Mouse (Mus musculus): Measurements from ENCODE around the gene Tbx2. TPM values are rescaled to one million over a fixed set of nuclear protein-coding genes. Genes with fewer than 3 reads are reported as not detected.

Gene Tbx2
- polyA plus RNA-seq, 1 experiment = 3.5 TPM

GRCm38 (mm10) chr11:85887273-85887672 lies 54.9 kb downstream of the Tbx2 start:
- Histone ChIP-seq H3K4me3 (ENCODE audit: control insufficient read depth, insufficient read depth, low read length) (no peak overlapping the region), H3K4me1 (replicated peaks; ENCODE audit: control insufficient read depth, insufficient read depth, low read length) (no peaks in the 10 kb centered on the region), H3K36me3 (ENCODE audit: control insufficient read depth, insufficient read depth, low read length) (no peaks in the 10 kb centered on the region), H3K27ac (ENCODE audit: control insufficient read depth, insufficient read depth, low read length) (no peak overlapping the region), H3K27me3 (ENCODE audit: control insufficient read depth, insufficient read depth, low read length) (peaks cover 44% of the 10 kb centered on the region)
- TF ChIP-seq POLR2A (IDR thresholded peaks at IDR 0.05; ENCODE audit: control insufficient read depth, extremely low read depth, insufficient read depth, low read length, poor library complexity) (no peak), CTCF (IDR thresholded peaks at IDR 0.05; ENCODE audit: borderline replicate concordance, control insufficient read depth, extremely low read depth, insufficient read depth, low read length, poor library complexity) (no peak)
- DNase-seq = no peak
- WGBS = 47% methylated on average over 6 of the region's 6 CpGs

- peaks cover 49% of the 10 kb centered on the region for H3K27me3 ChIP-seq (ENCODE audit: control insufficient read depth, insufficient read depth, low read length)
- no peaks in the 10 kb centered on the region for H3K36me3 ChIP-seq (ENCODE audit: control insufficient read depth, insufficient read depth, low read length)
- no peak overlapping the region for H3K4me3 ChIP-seq (ENCODE audit: control insufficient read depth, insufficient read depth, low read length)
Observed at GRCm38 (mm10) chr11:85887801-85888450, 55.6 kb downstream of the Tbx2 start.

GRCm38 (mm10) chr11:85888451-85888961 lies 56.2 kb downstream of the Tbx2 start:
- Histone ChIP-seq H3K36me3 (ENCODE audit: control insufficient read depth, insufficient read depth, low read length) (no peaks in the 10 kb centered on the region), H3K4me1 (replicated peaks; ENCODE audit: control insufficient read depth, insufficient read depth, low read length) (no peaks in the 10 kb centered on the region), H3K27ac (ENCODE audit: control insufficient read depth, insufficient read depth, low read length) (no peak overlapping the region), H3K27me3 (ENCODE audit: control insufficient read depth, insufficient read depth, low read length) (peaks cover 51% of the 10 kb centered on the region), H3K4me3 (ENCODE audit: control insufficient read depth, insufficient read depth, low read length) (no peak overlapping the region)
- 14% methylated on average over 26 of the region's 26 CpGs for WGBS
- TF ChIP-seq CTCF (IDR thresholded peaks at IDR 0.05; ENCODE audit: borderline replicate concordance, control insufficient read depth, extremely low read depth, insufficient read depth, low read length, poor library complexity) = no peak
- TF ChIP-seq POLR2A (IDR thresholded peaks at IDR 0.05; ENCODE audit: control insufficient read depth, extremely low read depth, insufficient read depth, low read length, poor library complexity) = no peak
- no peak for DNase-seq

More at GRCm38 (mm10) chr11:85887801-85888450, 55.6 kb downstream of the Tbx2 start:
- no peak overlapping the region for H3K27ac ChIP-seq (ENCODE audit: control insufficient read depth, insufficient read depth, low read length)
- TF ChIP-seq POLR2A (IDR thresholded peaks at IDR 0.05; ENCODE audit: control insufficient read depth, extremely low read depth, insufficient read depth, low read length, poor library complexity) (no peak), CTCF (IDR thresholded peaks at IDR 0.05; ENCODE audit: borderline replicate concordance, control insufficient read depth, extremely low read depth, insufficient read depth, low read length, poor library complexity) (no peak)
- 11% methylated on average over 17 of the region's 17 CpGs for WGBS
- DNase-seq = no peak
- H3K4me1 ChIP-seq (replicated peaks; ENCODE audit: control insufficient read depth, insufficient read depth, low read length) = no peaks in the 10 kb centered on the region

GRCm38 (mm10) chr11:85889056-85889729 lies 56.8 kb downstream of the Tbx2 start:
- Histone ChIP-seq H3K27me3 (ENCODE audit: control insufficient read depth, insufficient read depth, low read length) (peaks cover 51% of the 10 kb centered on the region), H3K4me1 (replicated peaks; ENCODE audit: control insufficient read depth, insufficient read depth, low read length) (no peaks in the 10 kb centered on the region), H3K36me3 (ENCODE audit: control insufficient read depth, insufficient read depth, low read length) (no peaks in the 10 kb centered on the region), H3K27ac (ENCODE audit: control insufficient read depth, insufficient read depth, low read length) (no peak overlapping the region), H3K4me3 (ENCODE audit: control insufficient read depth, insufficient read depth, low read length) (no peak overlapping the region)
- WGBS = 62% methylated on average over 8 of the region's 8 CpGs
- DNase-seq = no peak
- TF ChIP-seq POLR2A (IDR thresholded peaks at IDR 0.05; ENCODE audit: control insufficient read depth, extremely low read depth, insufficient read depth, low read length, poor library complexity) (no peak), CTCF (IDR thresholded peaks at IDR 0.05; ENCODE audit: borderline replicate concordance, control insufficient read depth, extremely low read depth, insufficient read depth, low read length, poor library complexity) (no peak)

- 13% methylated on average over 47 of the region's 47 CpGs for WGBS
- DNase-seq = no peak
- H3K27me3 ChIP-seq (ENCODE audit: control insufficient read depth, insufficient read depth, low read length) = peaks cover 51% of the 10 kb centered on the region
Observed at GRCm38 (mm10) chr11:85889730-85890562, 57.6 kb downstream of the Tbx2 start.

GRCm38 (mm10) chr11:85890563-85890845 lies 58.2 kb downstream of the Tbx2 start:
- no peak for DNase-seq
- H3K27ac ChIP-seq (ENCODE audit: control insufficient read depth, insufficient read depth, low read length) = no peak overlapping the region
- H3K4me3 ChIP-seq (ENCODE audit: control insufficient read depth, insufficient read depth, low read length) = no peak overlapping the region
- H3K4me1 ChIP-seq (replicated peaks; ENCODE audit: control insufficient read depth, insufficient read depth, low read length) = no peaks in the 10 kb centered on the region
- peaks cover 51% of the 10 kb centered on the region for H3K27me3 ChIP-seq (ENCODE audit: control insufficient read depth, insufficient read depth, low read length)
- TF ChIP-seq POLR2A (IDR thresholded peaks at IDR 0.05; ENCODE audit: control insufficient read depth, extremely low read depth, insufficient read depth, low read length, poor library complexity) (no peak), CTCF (IDR thresholded peaks at IDR 0.05; ENCODE audit: borderline replicate concordance, control insufficient read depth, extremely low read depth, insufficient read depth, low read length, poor library complexity) (no peak)
- WGBS = 17% methylated on average over 13 of the region's 13 CpGs
- no peaks in the 10 kb centered on the region for H3K36me3 ChIP-seq (ENCODE audit: control insufficient read depth, insufficient read depth, low read length)

More at GRCm38 (mm10) chr11:85889730-85890562, 57.6 kb downstream of the Tbx2 start:
- Histone ChIP-seq H3K27ac (ENCODE audit: control insufficient read depth, insufficient read depth, low read length) (no peak overlapping the region), H3K36me3 (ENCODE audit: control insufficient read depth, insufficient read depth, low read length) (no peaks in the 10 kb centered on the region), H3K4me1 (replicated peaks; ENCODE audit: control insufficient read depth, insufficient read depth, low read length) (no peaks in the 10 kb centered on the region), H3K4me3 (ENCODE audit: control insufficient read depth, insufficient read depth, low read length) (no peak overlapping the region)
- TF ChIP-seq POLR2A (IDR thresholded peaks at IDR 0.05; ENCODE audit: control insufficient read depth, extremely low read depth, insufficient read depth, low read length, poor library complexity) (no peak), CTCF (IDR thresholded peaks at IDR 0.05; ENCODE audit: borderline replicate concordance, control insufficient read depth, extremely low read depth, insufficient read depth, low read length, poor library complexity) (no peak)

All from thymus, adult 2 months (tissue).